Mouse (Mus musculus) adrenal gland, postnatal 4 days (tissue): ENCODE results near the gene Rab5b. TPM values are rescaled to one million over a fixed set of nuclear protein-coding genes. Genes with fewer than 3 reads are reported as not detected.
"Not testable (repeated sequence)": the region's sequence is repeated elsewhere in the genome, so short reads cannot be mapped to it uniquely, and the experiment has no call there.

Source experiments
- DNase-seq, 2 experiments: peaks; one replicate each; pipeline ENCODE4 v3.0.0; 2021 to 2022; ENCODE audit warnings: low spot score in 2 of 2, mixed read lengths in 2 of 2
- total RNA-seq, 2 experiments: library from RNA; stranded (reverse); gene quantifications; 2 replicates each; pipeline ENCODE4 v1.2.3; 2021

The Rab5b gene
- total RNA-seq, 2 experiments from 2014 or later, result 113 to 115 TPM

GRCm38 (mm10) chr10:128646139-128647089 is 49.6 kb downstream of the Rab5b start:
- DNase-seq, result no peak

DNA sequence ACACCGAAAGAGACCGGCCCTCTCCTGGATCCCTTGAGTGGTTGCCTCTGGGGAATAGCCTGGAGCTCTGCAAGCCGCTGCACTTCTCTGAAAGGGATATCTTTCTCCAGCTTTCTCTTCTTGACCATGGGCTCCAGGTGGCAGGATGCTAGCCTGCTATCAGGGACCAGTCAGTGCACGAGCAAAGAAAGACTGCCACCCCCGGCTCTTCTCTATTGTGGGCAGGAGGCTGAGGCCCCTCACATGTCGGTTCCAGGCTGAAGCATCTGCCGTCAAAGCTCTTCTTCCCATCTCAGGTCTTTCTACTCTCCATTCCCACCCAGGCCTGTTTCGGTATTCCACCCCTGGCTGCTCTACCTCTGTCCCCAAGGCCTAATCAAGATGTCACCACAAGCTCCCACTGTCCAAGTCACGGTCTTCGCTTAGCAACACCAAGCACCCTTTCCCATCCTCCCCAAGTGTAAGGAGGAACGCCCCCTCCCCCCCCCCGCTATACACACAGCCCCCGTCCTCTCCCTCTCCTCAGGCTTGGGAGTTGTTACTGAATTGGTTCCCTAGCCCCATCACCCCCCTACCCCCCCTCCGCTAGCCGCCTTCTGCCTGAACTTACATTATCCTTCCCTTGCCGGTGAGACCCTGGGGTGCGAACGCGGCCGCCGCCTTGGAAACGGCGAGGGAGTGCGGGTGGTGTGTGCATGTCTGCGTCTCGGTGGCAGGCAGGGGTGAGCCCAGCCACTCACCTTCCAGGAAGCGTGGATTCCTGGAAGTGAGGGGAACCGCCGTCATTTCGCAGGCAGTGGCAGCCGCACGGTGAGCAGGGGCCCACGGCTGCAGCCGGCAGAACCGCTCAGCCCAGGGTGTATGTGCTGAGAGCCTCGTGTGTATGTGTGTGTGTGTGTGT is 50.7 kb downstream of the Rab5b start, which contains the start of gene Ikzf4:
Gene Ikzf4 (minus strand): TSS at position 881 of the 901 bp plus-strand sequence.
- no peak for DNase-seq

- DNase-seq, result no peak
Observed at GRCm38 (mm10) chr10:128642749-128643148, 53.3 kb downstream of the Rab5b start.

- no peak for DNase-seq
Observed at GRCm38 (mm10) chr10:128641871-128642270, 54.2 kb downstream of the Rab5b start.

GRCm38 (mm10) chr10:128640891-128641290 is 55.2 kb downstream of the Rab5b start:
- DNase-seq, result no peak

DNA sequence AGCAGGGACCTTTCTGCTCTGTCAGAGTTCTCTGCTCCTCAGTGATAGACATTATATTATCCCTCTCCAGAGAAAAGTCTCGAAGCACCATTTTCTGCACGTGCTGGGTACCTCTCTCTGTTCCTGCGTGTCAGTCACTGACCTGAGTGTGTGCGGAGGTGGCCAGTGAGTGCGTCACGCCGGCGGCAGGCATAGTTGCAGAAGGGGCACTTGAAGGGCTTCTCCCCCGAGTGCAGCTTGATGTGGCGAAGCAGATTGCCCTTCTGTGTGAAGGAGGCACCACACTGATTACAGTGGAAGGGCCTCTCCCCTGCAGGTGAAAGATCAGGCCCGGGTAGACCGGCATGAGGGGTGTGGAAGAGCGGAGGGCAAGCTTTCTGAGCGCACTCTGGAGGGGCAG is 56.1 kb downstream of the Rab5b start:
- no peak for DNase-seq

GRCm38 (mm10) chr10:128637011-128637410 is 59.1 kb downstream of the Rab5b start:
- no peak for DNase-seq

- DNase-seq, result no peak
Observed at GRCm38 (mm10) chr10:128636561-128636960, 59.5 kb downstream of the Rab5b start.

DNA sequence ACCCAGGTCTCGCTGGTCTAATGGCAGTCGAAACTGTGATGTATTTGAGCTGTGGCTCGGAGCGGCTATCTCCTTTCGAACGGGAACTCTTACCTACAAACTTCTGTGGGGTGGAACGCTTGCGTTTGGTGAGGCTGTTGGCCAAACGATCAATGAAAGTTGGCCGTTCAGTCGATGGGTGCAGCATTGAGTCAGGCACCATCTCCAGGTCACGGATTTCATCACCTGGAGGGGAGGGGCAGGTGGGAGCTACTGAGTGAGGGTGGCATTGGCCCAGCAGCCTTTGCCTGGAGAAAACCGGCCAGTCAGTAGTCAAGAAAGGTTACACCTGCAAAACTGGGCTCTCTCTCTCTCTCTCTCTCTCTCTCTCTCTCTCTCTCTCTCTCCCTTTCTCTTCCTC is 60.4 kb downstream of the Rab5b start:
- DNase-seq, result no peak

- DNase-seq, result no peak
Observed at GRCm38 (mm10) chr10:128631571-128631970, 64.5 kb downstream of the Rab5b start.

GRCm38 (mm10) chr10:128630306-128630705 is 65.8 kb downstream of the Rab5b start:
- not testable (repeated sequence) for DNase-seq

DNA sequence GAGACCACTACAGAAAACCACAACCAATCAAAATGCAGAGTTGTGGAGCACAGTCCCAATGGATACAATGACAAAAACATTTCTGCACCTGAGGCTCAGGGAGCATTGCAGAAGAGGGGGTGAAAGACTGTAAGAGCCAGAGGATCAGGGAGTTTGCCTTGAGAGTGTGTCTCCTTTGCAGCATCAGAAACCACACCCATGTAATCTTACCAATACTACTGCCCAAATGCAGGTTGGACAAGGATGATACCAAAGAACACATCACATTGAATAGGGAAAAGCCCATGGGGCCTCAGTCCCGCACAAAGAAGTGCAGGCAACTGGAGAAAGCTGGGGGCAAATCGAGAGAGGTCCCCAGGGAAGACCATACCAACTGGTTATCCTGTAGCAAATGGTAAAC is 66.3 kb downstream of the Rab5b start:
- DNase-seq, result no peak

DNA sequence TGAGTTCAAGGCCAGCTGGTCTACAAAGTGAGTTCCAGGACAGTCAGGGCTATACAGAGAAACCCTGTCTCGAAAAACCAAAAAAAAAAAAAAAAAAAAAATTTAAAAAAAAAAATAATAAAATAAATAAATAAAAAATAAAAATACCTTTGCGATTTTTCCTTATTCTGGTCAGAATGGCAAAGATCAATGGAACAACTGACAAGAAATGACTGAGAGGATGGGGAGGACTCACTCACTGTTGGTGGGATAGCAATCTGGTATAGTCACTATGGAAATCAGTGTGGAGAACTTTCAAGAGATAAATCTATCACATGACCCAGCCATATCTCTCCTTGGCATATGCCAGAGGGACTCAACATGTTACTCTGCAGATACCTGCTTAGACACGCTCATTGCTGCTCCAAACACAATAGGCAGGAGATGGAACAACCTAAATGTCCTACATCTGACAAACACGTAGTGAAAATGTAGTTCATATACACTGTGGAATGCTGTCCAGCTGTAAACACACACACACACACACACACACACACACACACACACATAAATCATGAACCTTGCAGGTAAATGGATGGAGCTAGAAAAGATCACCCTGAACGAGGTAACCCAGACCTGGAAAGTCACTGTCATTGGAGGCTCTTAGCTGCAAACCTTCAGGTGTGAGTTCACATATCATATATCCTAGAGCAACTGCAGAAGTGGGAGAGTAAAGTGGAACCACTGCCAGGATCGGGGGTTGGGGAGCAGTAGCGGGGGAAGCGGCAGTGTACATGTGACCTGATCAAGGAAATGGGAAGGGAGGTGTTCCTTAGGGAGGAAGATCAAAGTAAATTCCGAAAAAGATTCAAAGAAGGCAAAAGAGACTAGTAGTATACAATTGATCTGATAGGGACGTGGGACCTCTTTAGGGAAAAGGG is 68.4 kb downstream of the Rab5b start:
- no peak for DNase-seq

Other genes with a start within 250 kb of the Rab5b start
- gene Smarcc2, start 237.0 kb downstream of the Rab5b start, total RNA-seq, result 100 to 1,000 TPM; 138 to 157 TPM
- gene Myl6, start 202.1 kb downstream of the Rab5b start, total RNA-seq, result 100 to 1,000 TPM; 703 to 716 TPM
- gene Myl6b, start 197.6 kb downstream of the Rab5b start, total RNA-seq, result 1 to 10 TPM; 6.8 to 8.2 TPM
- 10 to 100 TPM; 30.3 to 34.5 TPM for gene Esyt1, start 170.4 kb downstream of the Rab5b start, total RNA-seq
- gene Zc3h10, start 148.5 kb downstream of the Rab5b start, total RNA-seq, result 10 to 100 TPM; 10.9 to 11.0 TPM
- 1,000 to 10,000 TPM; 3,532 to 3,650 TPM for gene Rpl41, start 147.0 kb downstream of the Rab5b start, total RNA-seq
- 100 to 1,000 TPM; 112 to 119 TPM for gene Pa2g4, start 130.3 kb downstream of the Rab5b start, total RNA-seq
- 10 to 100 TPM in 1 of 2 experiments, 1 to 10 TPM in 1; 8.9 to 10.9 TPM for gene Erbb3, start 106.6 kb downstream of the Rab5b start, total RNA-seq
- gene Rps26, start 69.5 kb downstream of the Rab5b start, total RNA-seq, result 100 to 1,000 TPM; 935 to 938 TPM
- 1 to 10 TPM; 3.8 to 4.1 TPM for gene Ikzf4, start 50.3 kb downstream of the Rab5b start, total RNA-seq
- gene Suox, start 22.2 kb downstream of the Rab5b start, total RNA-seq, result 10 to 100 TPM; 18.7 to 22.7 TPM
- gene Pmel, start 7.9 kb upstream of the Rab5b start, total RNA-seq, result 1 to 10 TPM; 2.0 to 2.6 TPM
- gene Cdk2, start 8.8 kb upstream of the Rab5b start, total RNA-seq, result 10 to 100 TPM; 46.8 to 50.3 TPM
- gene Dgka, start 48.6 kb upstream of the Rab5b start, total RNA-seq, result 10 to 100 TPM; 10.9 to 11.8 TPM
- gene Pym1, start 51.6 kb upstream of the Rab5b start, total RNA-seq, result 10 to 100 TPM; 39.7 to 40.1 TPM
- gene Mmp19, start 94.6 kb upstream of the Rab5b start, total RNA-seq, result 10 to 100 TPM; 23.8 to 29.2 TPM
- gene Dnajc14, start 107.8 kb upstream of the Rab5b start, total RNA-seq, result 10 to 100 TPM; 76.6 to 80.8 TPM
- gene Tmem198b, start 108.1 kb upstream of the Rab5b start, total RNA-seq, result 10 to 100 TPM; 18.0 to 19.5 TPM
- 10 to 100 TPM; 52.2 to 64.4 TPM for gene Sarnp, start 121.1 kb upstream of the Rab5b start, total RNA-seq
- gene Ormdl2, start 125.4 kb upstream of the Rab5b start, total RNA-seq, result 10 to 100 TPM; 31.6 to 32.4 TPM
- gene Gdf11, start 195.5 kb upstream of the Rab5b start, total RNA-seq, result 1 to 10 TPM; 5.1 to 8.9 TPM
- gene Cd63, start 204.7 kb upstream of the Rab5b start, total RNA-seq, result 100 to 1,000 TPM; 304 to 317 TPM
- gene Rdh5, start 226.6 kb upstream of the Rab5b start, total RNA-seq, result 10 to 100 TPM; 13.5 to 24.2 TPM
- gene Bloc1s1, start 227.8 kb upstream of the Rab5b start, total RNA-seq, result 100 to 1,000 TPM; 158 to 168 TPM
- 10 to 100 TPM; 13.9 to 17.2 TPM for gene Itga7, start 237.6 kb upstream of the Rab5b start, total RNA-seq